Comparison of ENCODE assay signal across 8 mouse cellular contexts in the genomic region with DNA sequence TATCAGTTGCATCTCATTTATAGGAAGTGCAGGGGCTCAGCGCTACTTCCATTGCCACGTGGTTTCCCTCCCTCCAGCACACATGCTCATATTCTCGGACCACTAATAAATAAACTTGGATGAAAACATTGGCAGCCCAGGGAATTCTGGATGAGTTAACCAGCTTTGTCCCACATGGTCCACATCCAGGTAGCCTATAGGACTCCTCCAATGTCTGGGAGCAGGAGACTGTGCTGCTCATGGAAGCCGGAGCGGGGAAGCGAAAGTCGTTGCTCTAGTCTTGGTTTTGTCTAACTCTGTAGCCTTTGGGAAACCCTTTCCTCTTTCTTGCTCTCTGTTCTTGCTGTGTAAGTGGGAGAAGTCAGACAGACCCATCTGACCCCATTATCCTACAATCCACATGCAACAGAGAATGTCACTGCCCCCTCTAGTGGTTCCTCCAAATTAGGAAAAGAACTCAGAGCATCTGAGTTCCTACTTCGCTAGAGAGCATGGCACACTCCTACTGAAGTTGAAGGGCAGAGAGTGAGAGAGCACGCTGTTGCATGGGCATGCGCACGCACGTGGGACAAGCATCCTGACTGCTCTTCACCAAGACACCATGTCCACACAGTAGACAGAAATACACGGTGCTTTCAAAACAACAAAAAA. TPM values are rescaled to one million over a fixed set of nuclear protein-coding genes. Genes with fewer than 3 reads are reported as not detected.
DNase-seq lines count a peak whose midpoint lies in the region; ATAC-seq lines count a peak whose summit lies in the region.

No protein-coding gene starts in this region.

- no peaks in the 10 kb centered on the region for H3K27me3 ChIP-seq in heart, embryonic 12.5 days (replicated peaks)
- no peaks in the 10 kb centered on the region for H3K27me3 ChIP-seq in midbrain, embryonic 10.5 days (ENCODE audit: low read depth, poor library complexity, severe bottlenecking)

- no peaks in the 10 kb centered on the region for H3K4me1 ChIP-seq in heart, embryonic 12.5 days (replicated peaks)
- peaks cover 16% of the 10 kb centered on the region for H3K4me1 ChIP-seq in midbrain, embryonic 10.5 days

- no peaks in the 10 kb centered on the region for H3K36me3 ChIP-seq in heart, embryonic 12.5 days
- no peaks in the 10 kb centered on the region for H3K36me3 ChIP-seq in midbrain, embryonic 10.5 days

- H3K9ac ChIP-seq in heart, embryonic 12.5 days, result no peak overlapping the region

- peak; percentile 82 for DNase-seq in heart, adult 11 months
- peak; percentile 41 to 60 for DNase-seq in right cerebral cortex, adult 2 months (ENCODE audit: low spot score in 2 of 2)
- DNase-seq in right cerebral cortex, postnatal 25 days, result no peak
- peak; percentile 50 for DNase-seq in heart, postnatal 4 days
- DNase-seq in midbrain, embryonic 10.5 days (ENCODE audit: low spot score), result peak; percentile 30
- DNase-seq in adipocyte (ENCODE audit: low spot score), result no peak
- DNase-seq in thymus, postnatal 36 days, result no peak

- H3K4me2 ChIP-seq in heart, embryonic 12.5 days, result no peak overlapping the region

- no peak for ATAC-seq in heart, embryonic 12.5 days (ENCODE audit: insufficient number of reproducible peaks, low FRiP score)

- H3K27ac ChIP-seq in heart, embryonic 12.5 days (ENCODE audit: poor library complexity, severe bottlenecking), result no peak overlapping the region
- H3K27ac ChIP-seq in midbrain, embryonic 10.5 days (replicated peaks), result no peak overlapping the region

- 67% methylated on average over 13 of the region's 13 CpGs for WGBS in heart, embryonic 12.5 days
- WGBS in midbrain, embryonic 10.5 days, result 67% methylated on average over 13 of the region's 13 CpGs

- no peaks in the 10 kb centered on the region for H3K9me3 ChIP-seq in heart, embryonic 12.5 days (replicated peaks)
- H3K9me3 ChIP-seq in midbrain, embryonic 10.5 days (replicated peaks), result no peaks in the 10 kb centered on the region

- no peak overlapping the region for H3K4me3 ChIP-seq in heart, embryonic 12.5 days
- no peak overlapping the region for H3K4me3 ChIP-seq in midbrain, embryonic 10.5 days

RNA-seq across cellular contexts. Expression of a gene that starts 16.7 kb away (rescaled TPM):
- polyA plus RNA-seq in heart, embryonic 12.5 days (2016; fragmentation: Nextera tagmentation; extraction: Ambion mirVana), result 19.0 and 19.1 TPM in 2 replicates
- 10 to 100 TPM; 25.4 to 29.1 TPM for total RNA-seq in heart, postnatal 4 days (2021)
- polyA plus RNA-seq in midbrain, embryonic 10.5 days (2016; fragmentation: Nextera tagmentation; extraction: Ambion mirVana), result 19.5 and 21.4 TPM in 2 replicates

Comparison
In these comparisons a context has a peak if more than half of its experiments do, and no peak if none do; other contexts are left out.
1. DNase-seq: peak in heart, adult 11 months (single experiment), right cerebral cortex, adult 2 months (2 of 2), heart, postnatal 4 days (single experiment) and midbrain, embryonic 10.5 days (single experiment); none in right cerebral cortex, postnatal 25 days (single experiment), adipocyte (single experiment) and thymus, postnatal 36 days (0 of 2).